Mouse (Mus musculus) kidney, adult 10 weeks (tissue): Measurements from ENCODE around the gene Ddx18. TPM values are rescaled to one million over a fixed set of nuclear protein-coding genes. Genes with fewer than 3 reads are reported as not detected.

Experiments used
- polyA plus RNA-seq: library from polyadenylated mRNA; stranded (reverse); fragments of 350-450 nt; fragmentation: Illumina TruSeq; extraction: RNeasy Lipid Tissue Mini Kit (QIAGEN cat#74804); gene quantifications from one replicate; pipeline ENCODE4 v1.2.3, GENCODE M21; 2014; ENCODE audit warnings: low read depth, low replicate concordance

The Ddx18 gene
- polyA plus RNA-seq = 31.9 TPM

DNA sequence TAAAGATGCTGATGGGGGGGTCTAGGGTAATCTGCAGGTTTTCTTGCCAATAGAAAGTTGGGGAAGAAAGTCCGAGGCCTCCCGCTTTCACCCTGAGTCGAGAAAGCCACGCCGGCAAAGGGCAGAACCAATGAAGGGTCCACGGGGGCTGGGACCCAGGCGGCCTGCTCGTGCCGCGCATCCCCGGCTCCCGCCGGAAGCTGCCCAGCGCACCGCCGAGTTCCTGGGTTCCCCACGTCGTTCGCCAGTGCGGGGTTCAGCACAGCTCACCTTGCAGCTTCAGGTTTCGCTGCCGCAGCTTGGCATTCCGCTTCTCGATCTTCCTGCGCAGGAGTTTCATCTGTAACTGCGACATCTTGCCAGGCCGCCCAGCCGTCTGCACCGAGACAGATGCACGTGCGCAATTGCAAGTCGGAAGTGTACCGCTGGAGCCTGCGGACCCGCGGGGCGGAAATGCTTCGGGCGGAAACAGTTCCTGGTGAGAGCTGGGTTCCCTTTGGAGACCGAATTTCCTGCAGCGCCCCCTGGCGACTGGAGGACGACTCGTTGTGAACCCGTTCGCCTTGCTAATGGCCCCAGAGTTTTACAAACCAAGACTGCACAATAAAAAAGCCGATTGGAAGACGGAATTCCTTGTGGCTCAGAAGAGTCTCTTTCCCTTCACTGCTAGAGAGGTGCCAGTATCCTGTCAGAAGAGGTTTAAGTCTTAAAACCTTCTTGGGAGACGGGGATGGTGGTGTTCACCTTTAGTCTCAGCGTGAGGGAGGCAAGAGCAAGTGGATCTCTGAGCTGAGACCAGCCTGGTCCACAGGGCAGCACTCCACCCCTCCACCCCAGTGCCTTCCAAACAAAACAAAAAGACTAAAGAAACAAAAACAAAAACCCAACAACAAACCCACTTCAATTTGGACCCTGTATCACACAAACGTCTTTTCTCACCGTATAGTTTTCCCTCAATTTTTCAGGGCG, at the start of gene Ddx18:
Ddx18 (minus strand) TSS at position 469 of the 969 bp plus-strand sequence.

DNA sequence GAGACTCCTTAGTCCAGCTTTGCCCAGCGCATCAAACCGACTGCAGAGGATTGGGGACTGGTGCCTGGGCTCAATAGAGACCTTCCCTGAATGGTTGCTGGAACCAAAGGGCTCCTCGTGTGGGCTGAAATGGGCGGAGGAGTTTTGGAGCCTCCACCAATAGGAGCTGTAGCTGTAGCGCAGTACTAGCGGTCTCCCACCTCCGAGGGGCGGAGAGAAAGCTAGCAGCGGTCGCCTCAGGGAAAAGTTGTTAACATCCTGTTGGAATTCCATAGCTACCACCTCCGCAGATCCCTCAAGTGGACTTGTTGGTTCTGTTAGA, 39.4 kb downstream of the Ddx18 start, which contains the start of gene Htr5b:
Htr5b (minus strand) TSS at position 67 of the 322 bp plus-strand sequence.

Other genes starting within 250 kb of the Ddx18 start
- 132 TPM for gene Insig2, start 235.4 kb downstream of the Ddx18 start, polyA plus RNA-seq
- gene Ccdc93, start 136.9 kb downstream of the Ddx18 start, polyA plus RNA-seq = 12.0 TPM
- not detected for gene Htr5b, start 39.5 kb downstream of the Ddx18 start, polyA plus RNA-seq